Mouse (Mus musculus) liver, embryonic 16.5 days (tissue): Measurements from ENCODE around the gene Olfr776. TPM values are rescaled to one million over a fixed set of nuclear protein-coding genes. Genes with fewer than 3 reads are reported as not detected.
"Not testable (repeated sequence)": the region's sequence is repeated elsewhere in the genome, so short reads cannot be mapped to it uniquely, and the experiment has no call there.

ENCODE experiments used
- ATAC-seq: fragments of 200-750 bp; cut with Nextera tagmentation; 2 replicates; pipeline ENCODE4 v1.8.0; 2017; ENCODE audit warnings: low read depth, mild to moderate bottlenecking, moderate number of reproducible peaks, moderate library complexity
- H3K27ac ChIP-seq: fragments of 300-500 bp; sonication (generic); 2 replicates; pipeline ENCODE4 v1.5.1; 2014; ENCODE audit warnings: mild to moderate bottlenecking, low read length
- H3K27me3 ChIP-seq: fragments of 300-500 bp; sonication (generic); 2 replicates; pipeline ENCODE4 v1.6.1; 2014; ENCODE audit warnings: low read depth, low read length, mixed read lengths; ENCODE audit not compliant: control insufficient read depth, insufficient read depth
- H3K36me3 ChIP-seq: fragments of 300-500 bp; sonication (generic); 2 replicates; pipeline ENCODE4 v1.6.1; 2014; ENCODE audit warnings: mild to moderate bottlenecking; ENCODE audit not compliant: control insufficient read depth, insufficient read depth
- H3K4me1 ChIP-seq: fragments of 300-500 bp; sonication (generic); 2 replicates; pipeline ENCODE4 v1.6.1; 2014; ENCODE audit warnings: low read depth, low read length, mixed read lengths; ENCODE audit not compliant: control insufficient read depth
- H3K4me2 ChIP-seq: fragments of 300-500 bp; sonication (generic); 2 replicates; pipeline ENCODE4 v1.6.1; 2014; ENCODE audit warnings: low read depth, low read length, mixed read lengths
- H3K4me3 ChIP-seq: fragments of 300-500 bp; sonication (generic); 2 replicates; pipeline ENCODE4 v1.5.1; 2014; ENCODE audit warnings: low read depth, mild to moderate bottlenecking, low read length
- H3K9ac ChIP-seq: fragments of 300-500 bp; sonication (generic); 2 replicates; pipeline ENCODE4 v1.6.1; 2014; ENCODE audit warnings: low read depth, low read length
- H3K9me3 ChIP-seq: fragments of 300-500 bp; sonication (generic); replicated peaks from 2 replicates; pipeline ENCODE4 v1.6.1; 2016; ENCODE audit warnings: low read length; ENCODE audit not compliant: control insufficient read depth
- WGBS: fragments of 180-500 bp; shearing (Covaris S2); extraction: QIAGEN DNeasy Blood & Tissue Kit; methylation state at CpG from one replicate; pipeline ENCODE4 v1.1.7; 2014; ENCODE audit not compliant: insufficient replicate concordance; 5-methylcytosine and 5-hydroxymethylcytosine counted together
- polyA plus RNA-seq: library from polyadenylated mRNA; unstranded; fragments of >200 nt; fragmentation: Nextera tagmentation; extraction: Ambion mirVana; gene quantifications from 2 replicates; pipeline ENCODE4 v1.2.1, GENCODE M21; 2015

Olfr776 gene
- polyA plus RNA-seq, result not detected in 2 replicates

DNA sequence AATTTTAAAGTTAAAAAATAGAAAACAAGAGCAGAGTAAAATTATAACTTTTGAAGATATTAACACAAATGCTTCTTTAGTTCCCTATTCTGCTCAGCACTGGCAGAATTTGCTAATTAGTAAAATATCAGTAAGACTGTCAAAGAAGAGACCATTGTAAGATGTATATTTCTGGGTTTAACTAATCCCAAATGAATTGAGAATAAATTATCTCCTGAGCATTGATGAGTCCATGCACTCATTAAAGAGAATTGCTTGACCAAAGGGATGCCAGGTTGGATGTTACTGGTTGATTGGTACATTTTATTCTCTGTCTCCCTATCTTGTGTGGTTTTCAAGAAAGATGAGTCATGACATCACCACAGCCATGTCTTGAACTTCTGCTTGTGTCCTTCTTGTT, at the start of gene Olfr776:
Olfr776 (plus strand) TSS at position 301 of the 400 bp plus-strand sequence.
- H3K9me3 ChIP-seq, result no peaks in the 10 kb centered on the region
- no peaks in the 10 kb centered on the region for H3K27me3 ChIP-seq
- H3K4me3 ChIP-seq, result no peak within 1 kb of the TSS
- H3K4me2 ChIP-seq, result no peak within 1 kb of the TSS
- no peak within 1 kb of the TSS for H3K9ac ChIP-seq
- H3K36me3 ChIP-seq, result no peaks in the 10 kb centered on the region
- ATAC-seq, result no peak
- H3K27ac ChIP-seq, result no peak within 1 kb of the TSS
- H3K4me1 ChIP-seq, result no peaks in the 10 kb centered on the region

DNA sequence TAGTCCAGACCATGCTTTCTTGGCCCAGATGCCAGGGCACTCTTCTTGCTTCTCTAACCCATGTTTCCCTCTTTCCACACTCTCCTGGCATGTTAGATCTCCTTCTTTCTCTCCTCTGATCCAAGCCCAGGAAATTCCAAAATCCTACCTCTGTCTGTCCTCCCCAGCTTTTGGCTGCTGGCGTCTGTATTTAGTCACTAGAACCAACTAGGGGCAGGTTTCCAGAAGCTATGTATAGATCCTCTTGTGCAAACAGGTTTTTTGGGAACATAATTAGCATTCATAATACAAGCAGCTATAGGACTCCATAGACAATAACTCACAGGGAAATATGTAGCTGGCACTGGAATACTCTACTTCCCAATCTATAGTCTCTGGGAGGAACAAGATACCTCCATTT, 28.2 kb upstream of the Olfr776 start:
- no peak overlapping the region for H3K4me3 ChIP-seq
- no peak overlapping the region for H3K4me2 ChIP-seq
- WGBS, result 50% methylated on average over 1 of the region's 1 CpGs
- H3K9ac ChIP-seq, result no peak overlapping the region
- H3K4me1 ChIP-seq, result no peaks in the 10 kb centered on the region
- H3K9me3 ChIP-seq, result peaks cover 5% of the 10 kb centered on the region
- H3K27ac ChIP-seq, result no peak overlapping the region
- ATAC-seq, result no peak
- no peaks in the 10 kb centered on the region for H3K27me3 ChIP-seq
- no peaks in the 10 kb centered on the region for H3K36me3 ChIP-seq

DNA sequence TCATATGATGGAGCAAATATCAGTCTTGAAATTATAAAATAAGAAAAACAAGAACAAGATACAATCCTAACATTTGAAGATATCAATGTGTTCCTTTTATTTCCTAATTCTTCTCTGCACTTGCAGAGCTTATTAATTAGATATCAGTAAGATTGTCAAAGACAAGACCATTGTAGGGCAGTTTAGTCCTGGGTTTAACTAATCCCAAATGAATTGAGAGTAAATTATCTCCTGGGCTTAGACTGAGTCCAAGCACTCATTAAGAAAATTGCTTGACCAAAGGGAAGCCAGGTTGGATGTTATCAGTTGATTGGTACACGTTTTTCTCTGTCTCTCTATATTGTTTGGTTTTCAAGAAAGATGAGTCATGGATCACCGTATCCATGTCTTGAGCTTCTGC, 23.0 kb upstream of the Olfr776 start, which contains the start of gene Olfr774:
Olfr774 (plus strand) TSS at position 301 of the 400 bp plus-strand sequence.
- 47% methylated on average over 2 of the region's 2 CpGs for WGBS
- H3K27me3 ChIP-seq, result no peaks in the 10 kb centered on the region
- H3K36me3 ChIP-seq, result no peaks in the 10 kb centered on the region
- no peak within 1 kb of the TSS for H3K4me3 ChIP-seq
- H3K4me1 ChIP-seq, result no peaks in the 10 kb centered on the region
- no peak within 1 kb of the TSS for H3K27ac ChIP-seq
- no peak within 1 kb of the TSS for H3K4me2 ChIP-seq
- H3K9ac ChIP-seq, result no peak within 1 kb of the TSS
- peaks cover 3% of the 10 kb centered on the region; the same call in 1 of the 2 replicates for H3K9me3 ChIP-seq
- ATAC-seq, result no peak

DNA sequence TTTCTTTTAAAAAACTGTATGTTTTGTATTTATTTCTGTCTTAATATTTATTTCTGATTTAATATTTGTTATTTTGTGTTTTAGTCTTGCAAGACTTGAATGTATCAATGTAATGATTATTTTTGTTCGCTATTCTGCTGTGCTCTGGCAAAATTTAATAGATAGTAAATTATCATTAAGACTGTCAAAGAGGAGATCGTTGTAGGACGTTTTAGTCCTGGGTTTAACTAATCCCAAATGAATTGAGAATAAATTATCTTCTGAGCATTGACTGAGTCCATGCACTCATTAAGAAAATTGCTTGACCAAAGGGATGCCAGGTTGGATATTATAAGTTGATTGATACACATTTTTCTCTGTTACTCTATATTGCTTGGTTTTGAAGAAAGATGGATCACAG, 10.8 kb upstream of the Olfr776 start, which contains the start of gene Olfr775:
Olfr775 (plus strand) TSS at position 301 of the 400 bp plus-strand sequence.
- 53% methylated on average over 3 of the region's 3 CpGs for WGBS
- Histone ChIP-seq H3K4me3 (no peak within 1 kb of the TSS), H3K9ac (no peak within 1 kb of the TSS), H3K4me2 (no peak within 1 kb of the TSS), H3K9me3 (no peaks in the 10 kb centered on the region), H3K36me3 (no peaks in the 10 kb centered on the region), H3K27ac (no peak within 1 kb of the TSS), H3K4me1 (no peaks in the 10 kb centered on the region), H3K27me3 (no peaks in the 10 kb centered on the region)
- ATAC-seq, result no peak

DNA sequence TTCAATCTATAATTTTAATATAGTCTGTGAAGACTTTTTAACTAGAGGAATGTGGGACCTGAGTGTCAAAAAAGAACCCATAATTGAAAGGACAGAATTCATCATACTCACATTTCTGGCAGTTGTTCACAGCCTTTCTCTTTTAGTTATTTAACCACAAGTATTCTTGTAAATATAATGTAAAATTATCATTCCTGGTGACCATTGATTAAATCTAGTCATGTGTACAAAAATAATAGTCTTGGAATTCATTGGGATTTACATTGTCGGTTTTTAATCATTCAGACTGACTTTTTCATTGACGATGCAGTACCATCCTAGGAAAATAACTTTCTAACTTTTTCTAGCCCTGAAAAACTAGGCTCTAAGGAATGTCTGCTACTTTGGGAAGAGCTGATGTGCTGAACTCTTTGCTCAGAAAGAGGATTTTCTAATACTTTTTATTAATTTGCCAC, 12.2 kb downstream of the Olfr776 start, which contains the start of gene Olfr777:
Olfr777 (minus strand) TSS at position 405 of the 455 bp plus-strand sequence.
- no peaks in the 10 kb centered on the region for H3K4me1 ChIP-seq
- WGBS, result 63% methylated on average over 2 of the region's 2 CpGs
- H3K4me3 ChIP-seq, result no peak within 1 kb of the TSS
- H3K27ac ChIP-seq, result no peak within 1 kb of the TSS
- ATAC-seq, result no peak
- no peak within 1 kb of the TSS for H3K9ac ChIP-seq
- H3K9me3 ChIP-seq, result no peaks in the 10 kb centered on the region
- no peaks in the 10 kb centered on the region for H3K36me3 ChIP-seq
- H3K27me3 ChIP-seq, result no peaks in the 10 kb centered on the region
- no peak within 1 kb of the TSS for H3K4me2 ChIP-seq

DNA sequence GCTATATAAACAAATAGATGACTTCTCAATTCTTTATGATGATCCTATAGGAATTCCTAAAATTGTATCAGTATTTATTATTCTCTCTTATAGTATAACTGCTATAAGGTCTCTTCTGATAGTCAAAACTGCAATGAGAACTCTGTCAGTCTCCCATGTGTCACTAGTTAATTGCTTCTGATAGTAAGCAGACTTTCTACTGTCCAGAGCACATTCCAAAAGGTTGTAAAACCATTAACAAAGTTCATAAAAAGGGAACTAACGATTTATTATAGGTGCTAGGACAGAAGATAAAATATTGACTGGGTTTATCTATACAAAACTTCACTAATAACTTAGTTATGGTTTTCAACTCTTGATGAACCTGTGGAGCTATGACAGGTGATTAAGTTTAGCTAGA, 54.0 kb downstream of the Olfr776 start:
- H3K4me3 ChIP-seq, H3K9me3 ChIP-seq, H3K27me3 ChIP-seq, H3K4me2 ChIP-seq, H3K27ac ChIP-seq, H3K36me3 ChIP-seq, H3K4me1 ChIP-seq, ATAC-seq, H3K9ac ChIP-seq: not testable (repeated sequence)
- WGBS, result 13% methylated on average over 1 of the region's 1 CpGs

DNA sequence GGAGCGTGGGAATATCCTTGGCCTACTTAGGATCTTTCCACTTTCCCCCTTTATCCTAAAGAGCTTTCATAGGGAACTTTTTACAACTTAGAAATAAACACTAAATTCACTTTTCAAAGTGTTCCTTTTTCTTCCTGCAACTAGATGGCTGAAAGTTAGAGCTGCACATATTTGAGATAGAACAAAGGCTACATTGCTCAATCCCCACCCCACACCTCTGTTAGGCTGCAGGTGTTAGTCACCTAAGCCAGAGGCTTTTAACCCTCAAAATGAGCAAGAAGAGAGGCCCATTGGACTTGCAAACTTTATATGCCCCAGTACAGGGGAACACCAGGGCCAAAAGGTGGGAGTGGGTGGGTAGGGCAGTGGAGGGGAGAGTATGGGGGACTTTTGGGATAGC, 54.6 kb downstream of the Olfr776 start:
- no CpG with 5 or more reads among the region's 1 CpGs for WGBS
- not testable (repeated sequence) for H3K4me1 ChIP-seq, H3K36me3 ChIP-seq, H3K4me3 ChIP-seq, H3K9me3 ChIP-seq, H3K4me2 ChIP-seq, ATAC-seq, H3K27ac ChIP-seq, H3K9ac ChIP-seq, H3K27me3 ChIP-seq

Other genes starting within 250 kb of the Olfr776 start
- gene Olfr763, start 248.3 kb upstream of the Olfr776 start, polyA plus RNA-seq, result not detected in 2 replicates
- not detected in 2 replicates for gene Olfr764-ps1, start 219.2 kb upstream of the Olfr776 start, polyA plus RNA-seq
- gene Olfr765, start 209.1 kb upstream of the Olfr776 start, polyA plus RNA-seq, result not detected in 2 replicates
- not detected in 2 replicates for gene Olfr766-ps1, start 190.2 kb upstream of the Olfr776 start, polyA plus RNA-seq
- gene Olfr767, start 176.2 kb upstream of the Olfr776 start, polyA plus RNA-seq, result not detected in 2 replicates
- not detected in 2 replicates for gene Olfr768, start 159.8 kb upstream of the Olfr776 start, polyA plus RNA-seq
- not detected in 2 replicates for gene Olfr769, start 141.3 kb upstream of the Olfr776 start, polyA plus RNA-seq
- gene Olfr770, start 120.1 kb upstream of the Olfr776 start, polyA plus RNA-seq, result not detected in 2 replicates
- gene Olfr771, start 94.4 kb upstream of the Olfr776 start, polyA plus RNA-seq, result not detected in 2 replicates
- not detected in 2 replicates for gene Olfr772, start 81.2 kb upstream of the Olfr776 start, polyA plus RNA-seq
- gene Olfr773, start 71.7 kb upstream of the Olfr776 start, polyA plus RNA-seq, result not detected in 2 replicates
- not detected in 2 replicates for gene Olfr774, start 22.9 kb upstream of the Olfr776 start, polyA plus RNA-seq
- gene Olfr775, start 10.7 kb upstream of the Olfr776 start, polyA plus RNA-seq, result not detected in 2 replicates
- gene Olfr777, start 12.4 kb downstream of the Olfr776 start, polyA plus RNA-seq, result not detected in 2 replicates
- gene Olfr780, start 59.0 kb downstream of the Olfr776 start, polyA plus RNA-seq, result not detected in 2 replicates
- not detected in 2 replicates for gene Olfr781, start 69.7 kb downstream of the Olfr776 start, polyA plus RNA-seq
- not detected in 2 replicates for gene Olfr782, start 89.7 kb downstream of the Olfr776 start, polyA plus RNA-seq
- 0.04 TPM in 1 of 2 replicates, not detected in the other for gene Olfr784, start 125.0 kb downstream of the Olfr776 start, polyA plus RNA-seq
- not detected in 2 replicates for gene Olfr785, start 146.3 kb downstream of the Olfr776 start, polyA plus RNA-seq
- gene Olfr786, start 168.2 kb downstream of the Olfr776 start, polyA plus RNA-seq, result not detected in 2 replicates
- not detected in 2 replicates for gene Olfr787, start 202.7 kb downstream of the Olfr776 start, polyA plus RNA-seq
- gene Olfr788, start 211.9 kb downstream of the Olfr776 start, polyA plus RNA-seq, result not detected in 2 replicates
- not detected in 2 replicates for gene Olfr789, start 225.6 kb downstream of the Olfr776 start, polyA plus RNA-seq
- gene Olfr790, start 239.4 kb downstream of the Olfr776 start, polyA plus RNA-seq, result not detected in 2 replicates